Mouse (Mus musculus) liver, adult 2 months (tissue): ENCODE data around the gene Elobl.

Source experiments
- CTCF ChIP-seq: fragments of 200-500 bp; IDR thresholded peaks from 2 replicates; pipeline ENCODE4 v1.5.1; 2011; ENCODE audit warnings: low read depth, low read length, control low read depth
- POLR2A ChIP-seq: fragments of 200-500 bp; IDR thresholded peaks from 2 replicates; pipeline ENCODE4 v1.6.1; 2011; ENCODE audit warnings: low read length, control low read depth; ENCODE audit not compliant: insufficient read depth; ENCODE audit errors: extremely low read depth

GRCm38 (mm10) chr11:88986616-88987015 is 19.9 kb upstream of the Elobl start:
- TF ChIP-seq CTCF: no peak
- TF ChIP-seq POLR2A: no peak
